Mouse (Mus musculus) spleen, adult 2 months (tissue): Measurements from ENCODE around the gene Arhgap8. TPM values are rescaled to one million over a fixed set of nuclear protein-coding genes. Genes with fewer than 3 reads are reported as not detected.
"Not testable (repeated sequence)": the region's sequence is repeated elsewhere in the genome, so short reads cannot be mapped to it uniquely, and the experiment has no call there.

Source experiments
- DNase-seq, 2 experiments: peaks; one replicate each; pipeline versions ENCODE4 v3.0.0 to v3.0.0-alpha.2; 2012 to 2021; ENCODE audit warnings: low spot score in 2 of 2, low read depth in 1 of 2
- H3K27ac ChIP-seq: fragments of 200-500 bp; 2 replicates; pipeline ENCODE4 v1.5.1; 2012; ENCODE audit warnings: low read length, inconsistent platforms; ENCODE audit not compliant: insufficient read depth
- H3K27me3 ChIP-seq: fragments of 200-500 bp; 2 replicates; pipeline ENCODE4 v1.6.1; 2012; ENCODE audit warnings: mild to moderate bottlenecking, moderate library complexity, low read length, inconsistent platforms; ENCODE audit not compliant: control insufficient read depth, insufficient read depth
- H3K36me3 ChIP-seq: fragments of 200-500 bp; 2 replicates; pipeline ENCODE4 v1.6.1; 2012; ENCODE audit warnings: mild to moderate bottlenecking, low read length, inconsistent platforms; ENCODE audit not compliant: control insufficient read depth, insufficient read depth
- H3K4me1 ChIP-seq: fragments of 200-500 bp; 2 replicates; pipeline ENCODE4 v1.6.1; 2011; ENCODE audit warnings: inconsistent platforms; ENCODE audit not compliant: control insufficient read depth, insufficient read depth, insufficient read length
- H3K4me3 ChIP-seq: fragments of 200-500 bp; 2 replicates; pipeline ENCODE4 v1.5.1; 2011; ENCODE audit warnings: mild to moderate bottlenecking, inconsistent platforms; ENCODE audit not compliant: insufficient read depth, insufficient read length; ENCODE audit errors: extremely low read depth
- CTCF ChIP-seq: fragments of 200-500 bp; IDR thresholded peaks from 2 replicates; pipeline ENCODE4 v1.5.1; 2011; ENCODE audit warnings: mild to moderate bottlenecking, inconsistent platforms; ENCODE audit not compliant: insufficient read depth, insufficient read length, insufficient replicate concordance; ENCODE audit errors: extremely low read depth
- POLR2A ChIP-seq: fragments of 200-500 bp; IDR thresholded peaks from 2 replicates; pipeline ENCODE4 v1.6.1; 2011; ENCODE audit warnings: low read depth, low read length, inconsistent platforms
- WGBS: fragments of 180-500 bp; shearing (Covaris S2); methylation state at CpG from one replicate; pipeline ENCODE4 v1.1.7; 2018; 5-methylcytosine and 5-hydroxymethylcytosine counted together
- polyA plus RNA-seq: library from polyadenylated mRNA; depleted of rRNA; stranded (reverse); fragments of >200 nt; gene quantifications from 2 replicates; pipeline ENCODE4 v1.2.3, GENCODE M21; 2012

Gene Arhgap8
- polyA plus RNA-seq, 1 experiment: 0.72 TPM

- 59% methylated on average over 10 of the region's 10 CpGs for WGBS
- Histone ChIP-seq H3K27me3 (no peaks in the 10 kb centered on the region), H3K4me3 (no peak overlapping the region), H3K4me1 (no peaks in the 10 kb centered on the region), H3K36me3 (no peaks in the 10 kb centered on the region), H3K27ac (no peak overlapping the region)
- TF ChIP-seq POLR2A: no peak
- no peak for TF ChIP-seq CTCF
- no peak for DNase-seq
These were observed 46.8 kb downstream of the Arhgap8 start for GRCm38 (mm10) chr15:84766621-84767020.

GRCm38 (mm10) chr15:84768531-84768930, 48.7 kb downstream of the Arhgap8 start:
- not testable (repeated sequence) for H3K27me3 ChIP-seq, H3K4me1 ChIP-seq, H3K36me3 ChIP-seq, H3K4me3 ChIP-seq, DNase-seq, H3K27ac ChIP-seq
- WGBS: 97% methylated on average over 4 of the region's 4 CpGs

- DNase-seq: no peak
- Histone ChIP-seq H3K4me1 (no peaks in the 10 kb centered on the region; the same call in 1 of the 2 replicates), H3K27me3 (no peaks in the 10 kb centered on the region), H3K4me3 (no peak overlapping the region), H3K27ac (no peak overlapping the region), H3K36me3 (no peaks in the 10 kb centered on the region)
- 82% methylated on average over 11 of the region's 11 CpGs for WGBS
- TF ChIP-seq POLR2A (no peak), CTCF (no peak)
These were observed 49.9 kb downstream of the Arhgap8 start for GRCm38 (mm10) chr15:84769641-84770341.

GRCm38 (mm10) chr15:84772191-84773111, 52.6 kb downstream of the Arhgap8 start:
- TF ChIP-seq CTCF (no peak), POLR2A (no peak)
- 68% methylated on average over 21 of the region's 21 CpGs for WGBS
- no peak for DNase-seq
- no peaks in the 10 kb centered on the region for H3K36me3 ChIP-seq
- H3K27ac ChIP-seq: no peak overlapping the region
- no peak overlapping the region for H3K4me3 ChIP-seq
- H3K4me1 ChIP-seq: no peaks in the 10 kb centered on the region; the same call in 1 of the 2 replicates
- no peaks in the 10 kb centered on the region for H3K27me3 ChIP-seq

GRCm38 (mm10) chr15:84775421-84776174, 55.7 kb downstream of the Arhgap8 start:
- H3K4me3 ChIP-seq: no peak overlapping the region
- DNase-seq: no peak
- H3K27ac ChIP-seq: no peak overlapping the region
- H3K4me1 ChIP-seq: no peaks in the 10 kb centered on the region; the same call in 1 of the 2 replicates
- H3K36me3 ChIP-seq: no peaks in the 10 kb centered on the region
- WGBS: 78% methylated on average over 20 of the region's 20 CpGs
- TF ChIP-seq CTCF (no peak), POLR2A (no peak)
- no peaks in the 10 kb centered on the region for H3K27me3 ChIP-seq

GRCm38 (mm10) chr15:84778587-84778986, 58.7 kb downstream of the Arhgap8 start:
- Histone ChIP-seq H3K36me3 (no peaks in the 10 kb centered on the region), H3K4me3 (no peak overlapping the region), H3K27ac (no peak overlapping the region), H3K4me1 (no peaks in the 10 kb centered on the region), H3K27me3 (no peaks in the 10 kb centered on the region)
- no peak for DNase-seq
- no peak for TF ChIP-seq POLR2A
- TF ChIP-seq CTCF: no peak
- WGBS: 70% methylated on average over 5 of the region's 5 CpGs
